Mouse (Mus musculus) ES-Bruce4 (cell line): Measurements from ENCODE around the gene Por. TPM values are rescaled to one million over a fixed set of nuclear protein-coding genes. Genes with fewer than 3 reads are reported as not detected.

ENCODE experiments used
- H3K27ac ChIP-seq: 2 replicates; pipeline ENCODE4 v1.5.1; 2012; ENCODE audit warnings: low read length, inconsistent platforms; ENCODE audit not compliant: insufficient read depth
- H3K27me3 ChIP-seq: 2 replicates; pipeline ENCODE4 v1.6.1; 2012; ENCODE audit warnings: mild to moderate bottlenecking, low read length, inconsistent platforms; ENCODE audit not compliant: control insufficient read depth, poor library complexity, insufficient read depth, severe bottlenecking
- H3K36me3 ChIP-seq: 2 replicates; pipeline ENCODE4 v1.6.1; 2012; ENCODE audit warnings: inconsistent platforms, mild to moderate bottlenecking, low read length, moderate library complexity; ENCODE audit not compliant: control insufficient read depth, poor library complexity, insufficient read depth, severe bottlenecking
- H3K4me1 ChIP-seq: one replicate; pipeline ENCODE4 v1.8.1; 2011; ENCODE audit warnings: low read length; ENCODE audit not compliant: control insufficient read depth, insufficient read depth
- H3K4me3 ChIP-seq: 2 replicates; pipeline ENCODE4 v1.5.1; 2011; ENCODE audit warnings: low read depth, mild to moderate bottlenecking, low read length
- H3K9ac ChIP-seq: 2 replicates; pipeline ENCODE4 v1.6.1; 2012; ENCODE audit warnings: low read depth, mild to moderate bottlenecking, inconsistent platforms; ENCODE audit not compliant: poor library complexity, severe bottlenecking
- H3K9me3 ChIP-seq: replicated peaks from 2 replicates; pipeline ENCODE4 v1.6.1; 2012; ENCODE audit warnings: mild to moderate bottlenecking, low read length, inconsistent platforms; ENCODE audit not compliant: control insufficient read depth, poor library complexity, insufficient read depth, severe bottlenecking
- CTCF ChIP-seq: IDR thresholded peaks from one replicate; pipeline ENCODE4 v1.8.1; 2011; ENCODE audit warnings: low read depth, low read length
- EP300 ChIP-seq: IDR thresholded peaks from 2 replicates; pipeline ENCODE4 v1.6.1; 2011; ENCODE audit warnings: low read depth, low read length; ENCODE audit not compliant: insufficient read depth
- POLR2A ChIP-seq: IDR thresholded peaks from one replicate; pipeline ENCODE4 v1.8.1; 2011; ENCODE audit warnings: low read length; ENCODE audit not compliant: insufficient read depth
- polyA plus RNA-seq: library from polyadenylated mRNA; stranded (reverse); fragments of >200 nt; gene quantifications from 2 replicates; pipeline ENCODE4 v1.2.4, GENCODE M21; 2011; ENCODE audit warnings: low read depth; ENCODE audit not compliant: missing spikeins, insufficient read depth, insufficient read length

Gene Por
- polyA plus RNA-seq, 1 experiment = 41.4 TPM

GRCm38 (mm10) chr5:135649309-135649633 is 20.6 kb upstream of the Por start:
- H3K9me3 ChIP-seq = no peaks in the 10 kb centered on the region
- H3K4me1 ChIP-seq = peaks cover 8% of the 10 kb centered on the region
- no peaks in the 10 kb centered on the region for H3K27me3 ChIP-seq
- H3K27ac ChIP-seq = 0 out of 2 replicates have a peak overlapping the region, but pooled peaks have one; percentile 55
- no peak overlapping the region for H3K4me3 ChIP-seq
- H3K36me3 ChIP-seq = no peaks in the 10 kb centered on the region
- no peak for TF ChIP-seq CTCF
- no peak for TF ChIP-seq POLR2A
- TF ChIP-seq EP300 = no peak
- H3K9ac ChIP-seq = no peak overlapping the region

- no peaks in the 10 kb centered on the region for H3K36me3 ChIP-seq
- TF ChIP-seq CTCF = no peak
- TF ChIP-seq POLR2A = no peak
- TF ChIP-seq EP300 = no peak
- no peaks in the 10 kb centered on the region for H3K9me3 ChIP-seq
- no peak overlapping the region for H3K4me3 ChIP-seq
- H3K27ac ChIP-seq = no peak overlapping the region
- no peaks in the 10 kb centered on the region for H3K27me3 ChIP-seq
- H3K9ac ChIP-seq = no peak overlapping the region
- peaks cover 8% of the 10 kb centered on the region for H3K4me1 ChIP-seq
These were observed 18.3 kb upstream of the Por start for GRCm38 (mm10) chr5:135651536-135651935.

GRCm38 (mm10) chr5:135653209-135653608 is 16.6 kb upstream of the Por start:
- Histone ChIP-seq H3K27ac (0 out of 2 replicates have a peak overlapping the region, but pooled peaks have one; percentile 32), H3K27me3 (no peaks in the 10 kb centered on the region), H3K4me1 (peaks cover 8% of the 10 kb centered on the region), H3K36me3 (no peaks in the 10 kb centered on the region), H3K9me3 (no peaks in the 10 kb centered on the region), H3K9ac (no peak overlapping the region), H3K4me3 (no peak overlapping the region)
- peak; percentile 54; the same call in 1 of the 2 replicates for TF ChIP-seq EP300
- no peak for TF ChIP-seq POLR2A
- TF ChIP-seq CTCF = no peak

- Histone ChIP-seq H3K27ac (peak overlapping the region; percentile 77), H3K4me1 (peaks cover 13% of the 10 kb centered on the region), H3K36me3 (no peaks in the 10 kb centered on the region), H3K4me3 (no peak overlapping the region), H3K27me3 (no peaks in the 10 kb centered on the region), H3K9ac (no peak overlapping the region), H3K9me3 (no peaks in the 10 kb centered on the region)
- TF ChIP-seq EP300 = no peak
- no peak for TF ChIP-seq CTCF
- TF ChIP-seq POLR2A = no peak
These were observed 13.8 kb upstream of the Por start for GRCm38 (mm10) chr5:135656046-135656445.

- no peaks in the 10 kb centered on the region for H3K36me3 ChIP-seq
- no peaks in the 10 kb centered on the region for H3K27me3 ChIP-seq
- H3K9me3 ChIP-seq = no peaks in the 10 kb centered on the region
- H3K27ac ChIP-seq = peak overlapping the region; percentile 77
- H3K4me1 ChIP-seq = peaks cover 11% of the 10 kb centered on the region
- H3K9ac ChIP-seq = no peak overlapping the region; the same call in 1 of the 2 replicates
- TF ChIP-seq CTCF (no peak), POLR2A (peak; percentile 29), EP300 (peak; percentile 95)
- no peak overlapping the region for H3K4me3 ChIP-seq
These were observed 12.7 kb upstream of the Por start for GRCm38 (mm10) chr5:135657128-135657527.

- H3K4me3 ChIP-seq = peak overlapping the region; percentile 71
- H3K4me1 ChIP-seq = peaks cover 13% of the 10 kb centered on the region
- H3K36me3 ChIP-seq = no peaks in the 10 kb centered on the region
- peak overlapping the region; percentile 78 for H3K9ac ChIP-seq
- no peaks in the 10 kb centered on the region for H3K9me3 ChIP-seq
- no peaks in the 10 kb centered on the region for H3K27me3 ChIP-seq
- H3K27ac ChIP-seq = peak overlapping the region; percentile 97
- TF ChIP-seq CTCF = no peak
- no peak for TF ChIP-seq POLR2A
- no peak for TF ChIP-seq EP300
These were observed 12.0 kb upstream of the Por start for GRCm38 (mm10) chr5:135657703-135658373.

- peaks cover 10% of the 10 kb centered on the region for H3K4me1 ChIP-seq
- no peak for TF ChIP-seq EP300
- TF ChIP-seq CTCF = no peak
- no peak for TF ChIP-seq POLR2A
These were observed 9.9 kb upstream of the Por start for GRCm38 (mm10) chr5:135659956-135660355.

More at GRCm38 (mm10) chr5:135659956-135660355, 9.9 kb upstream of the Por start:
- H3K27me3 ChIP-seq = no peaks in the 10 kb centered on the region
- H3K27ac ChIP-seq = peak overlapping the region; percentile 91
- H3K9me3 ChIP-seq = no peaks in the 10 kb centered on the region
- H3K36me3 ChIP-seq = no peaks in the 10 kb centered on the region
- no peak overlapping the region for H3K9ac ChIP-seq
- no peak overlapping the region for H3K4me3 ChIP-seq
